Mouse (Mus musculus) CD4-positive helper T cell, adult 2 months (primary cell): ENCODE data around the gene Kcnq5.

Source experiments
- DNase-seq: peaks from one replicate; pipeline ENCODE4 v3.0.0-alpha.2; 2012; ENCODE audit warnings: low read depth, missing footprints, low spot score

Kcnq5 gene

GRCm38 (mm10) chr1:21961251-21962082 lies at the start of gene Kcnq5:
Gene Kcnq5, minus strand, starts transcription at chr1:21961942.
- DNase-seq: peak; percentile 83

DNA sequence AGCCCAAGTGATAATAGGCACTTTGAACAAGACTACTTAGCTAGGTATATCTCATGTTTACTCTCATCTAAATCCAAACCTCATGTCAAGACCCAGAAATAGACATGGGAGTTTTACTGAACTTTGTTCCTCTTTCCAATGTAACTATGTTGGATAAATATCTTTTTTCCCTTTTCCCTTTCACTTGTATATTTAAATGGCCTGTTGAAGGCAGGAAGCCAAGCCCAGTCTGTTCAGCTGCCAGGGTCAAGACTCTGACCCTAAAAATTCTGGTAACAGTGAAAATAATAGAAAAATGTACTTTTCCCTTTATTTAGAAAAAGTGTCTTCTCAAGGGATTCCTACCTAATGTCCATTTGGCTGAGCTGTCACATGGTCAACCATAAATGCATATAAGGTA lies 18.0 kb upstream of the Kcnq5 start:
- DNase-seq: no peak

DNA sequence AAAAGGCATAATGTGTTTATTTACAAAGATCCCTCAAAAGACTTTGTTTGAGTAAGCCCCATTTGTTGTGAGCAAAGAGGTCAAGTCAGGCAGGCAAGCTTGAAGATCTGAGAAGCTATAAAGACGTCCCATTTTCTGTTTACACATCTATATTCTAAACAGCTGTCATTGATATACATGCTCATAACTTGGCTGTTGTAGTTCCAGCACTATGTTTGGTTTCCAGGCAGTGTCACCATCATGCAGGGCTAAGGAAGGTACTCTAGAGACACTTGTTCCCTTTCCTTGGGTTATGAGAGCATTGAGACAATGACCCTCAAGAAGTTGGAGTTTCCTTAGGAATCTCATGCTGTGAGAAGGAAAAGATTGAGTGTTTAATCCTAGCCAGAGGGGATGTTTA lies 17.6 kb upstream of the Kcnq5 start:
- DNase-seq: no peak

DNA sequence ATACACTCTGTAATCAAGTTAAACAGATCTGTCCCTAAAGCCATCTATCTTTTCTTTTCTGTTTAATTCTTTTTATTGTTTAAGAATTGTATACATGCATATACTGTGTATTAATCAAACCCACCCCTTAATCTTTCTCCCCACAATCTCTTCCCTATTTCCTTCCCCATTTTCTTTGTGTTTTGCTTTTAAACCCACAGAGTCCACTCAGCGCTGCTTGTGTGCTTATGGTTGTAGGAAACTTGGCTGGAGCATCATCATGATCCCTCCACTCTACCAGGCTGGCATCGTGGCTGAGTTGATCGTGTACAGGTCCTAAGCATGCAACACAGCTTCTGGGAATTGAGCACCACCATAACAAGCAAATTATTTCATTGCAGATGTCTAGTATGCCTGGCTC lies 12.3 kb upstream of the Kcnq5 start:
- DNase-seq: no peak

GRCm38 (mm10) chr1:21967139-21967538 lies 5.4 kb upstream of the Kcnq5 start:
- peak; percentile 16 for DNase-seq

GRCm38 (mm10) chr1:21962896-21963864 lies 1.4 kb upstream of the Kcnq5 start:
- DNase-seq: peak; percentile 67

- peak; percentile 28 for DNase-seq
These were observed 335 bp upstream of the Kcnq5 start for GRCm38 (mm10) chr1:21962083-21962471.

GRCm38 (mm10) chr1:21960421-21961250 lies 1.1 kb downstream of the Kcnq5 start:
- DNase-seq: peak; percentile 72

DNA sequence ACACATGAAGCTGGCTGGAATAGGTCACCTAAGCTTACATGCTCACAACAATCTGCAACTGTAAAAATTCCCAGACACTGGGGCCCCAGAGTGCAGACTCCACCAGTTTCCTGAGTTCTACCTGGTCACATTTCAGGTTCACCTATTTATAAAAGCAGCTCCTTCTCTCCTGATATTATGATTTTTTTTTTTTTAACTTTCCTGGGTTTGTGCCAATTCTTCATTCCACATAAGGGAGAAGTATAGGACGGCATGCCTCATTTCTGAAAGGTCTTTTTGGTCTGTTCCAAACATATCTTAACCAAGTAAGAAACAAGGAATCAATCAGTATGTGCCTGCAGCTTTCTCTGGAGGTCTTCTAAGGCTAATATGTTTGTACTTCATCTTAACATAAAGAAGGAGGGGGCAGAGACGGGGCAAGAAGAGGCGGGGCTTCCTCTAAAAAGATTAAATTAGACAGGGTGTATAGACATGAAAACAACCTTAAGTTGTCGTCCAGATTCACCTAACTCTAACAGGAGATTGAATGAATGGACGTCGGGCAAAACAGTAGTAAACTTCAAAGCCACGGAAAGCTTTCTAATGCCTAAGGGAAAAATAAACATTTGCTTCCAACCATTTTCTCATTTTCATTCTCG lies 2.0 kb downstream of the Kcnq5 start:
- no peak for DNase-seq

GRCm38 (mm10) chr1:21958013-21958412 lies 3.7 kb downstream of the Kcnq5 start:
- DNase-seq: no peak

DNA sequence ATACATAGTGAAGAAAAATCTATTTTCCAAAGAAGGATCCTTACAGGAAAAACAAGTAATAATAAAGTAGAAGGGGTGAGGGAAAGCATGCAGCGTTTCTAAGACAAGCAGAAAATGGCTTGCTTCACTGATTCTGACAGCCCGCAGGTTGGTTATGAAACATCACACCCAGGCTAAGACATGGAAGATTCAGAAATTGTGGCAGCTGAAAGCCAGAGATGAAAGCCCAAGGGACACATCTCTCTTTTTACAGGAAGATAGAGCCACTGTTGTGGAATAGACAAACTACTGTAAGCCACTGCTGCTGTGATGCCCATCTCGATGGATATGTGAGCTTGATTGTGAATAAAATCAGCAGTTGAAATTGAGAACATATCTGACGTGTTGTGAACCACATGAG lies 20.9 kb downstream of the Kcnq5 start:
- DNase-seq: no peak

- DNase-seq: no peak
These were observed 34.6 kb downstream of the Kcnq5 start for GRCm38 (mm10) chr1:21927182-21927581.

GRCm38 (mm10) chr1:21923293-21923642 lies 38.5 kb downstream of the Kcnq5 start:
- DNase-seq: no peak

DNA sequence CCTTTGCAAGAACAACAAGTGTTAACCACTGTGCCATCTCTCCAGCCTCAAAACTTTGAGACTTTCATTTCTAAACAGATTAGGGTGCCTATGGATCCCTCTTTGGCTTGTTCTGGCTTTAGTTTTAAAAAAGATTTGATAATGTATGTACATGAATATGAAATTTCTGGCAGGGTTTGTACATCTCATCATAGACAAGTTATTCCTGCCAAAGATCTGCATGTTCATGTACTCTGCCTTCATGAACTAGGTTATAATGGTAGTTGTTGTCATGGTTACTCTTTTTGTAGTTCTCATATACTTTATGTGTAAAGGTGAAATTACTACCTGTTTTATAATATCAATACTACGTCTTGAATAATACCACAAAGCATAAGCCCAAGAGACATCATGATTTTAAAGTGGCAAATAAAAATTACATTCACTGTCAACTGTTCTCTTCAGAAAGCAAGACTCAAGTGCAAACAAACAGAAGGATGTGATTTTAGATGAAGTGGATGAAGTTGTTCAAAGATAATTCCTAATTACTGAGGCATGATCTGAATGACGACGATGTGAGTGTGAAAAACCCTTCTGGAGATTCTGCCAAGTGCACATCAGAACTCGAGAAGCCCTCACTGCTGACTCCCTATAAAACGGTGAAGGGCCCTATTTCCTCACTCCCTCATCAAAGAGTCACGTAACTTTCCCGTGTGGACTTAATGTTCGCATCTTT lies 39.0 kb downstream of the Kcnq5 start:
- no peak for DNase-seq

DNA sequence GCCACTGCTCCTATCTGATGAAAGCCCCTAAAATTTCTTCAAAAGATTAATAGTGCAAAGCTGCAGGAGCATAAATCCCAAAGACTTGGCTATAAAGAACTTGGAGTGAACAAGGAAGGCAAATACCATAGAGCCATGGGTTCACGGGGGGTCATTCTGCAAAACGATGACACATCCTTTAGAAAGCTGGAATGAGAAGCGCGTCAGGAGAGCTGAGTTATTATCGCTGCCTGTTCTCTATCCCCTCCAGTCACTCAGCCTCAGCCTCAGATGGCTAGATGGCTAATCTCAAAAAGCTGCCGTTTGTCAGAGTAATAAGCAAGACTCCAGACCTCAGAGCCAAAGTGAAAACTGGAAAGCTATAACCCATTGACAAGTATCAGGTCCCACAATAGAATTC lies 42.5 kb downstream of the Kcnq5 start:
- no peak for DNase-seq

- DNase-seq: no peak
These were observed 65.5 kb downstream of the Kcnq5 start for GRCm38 (mm10) chr1:21896067-21896719.

DNA sequence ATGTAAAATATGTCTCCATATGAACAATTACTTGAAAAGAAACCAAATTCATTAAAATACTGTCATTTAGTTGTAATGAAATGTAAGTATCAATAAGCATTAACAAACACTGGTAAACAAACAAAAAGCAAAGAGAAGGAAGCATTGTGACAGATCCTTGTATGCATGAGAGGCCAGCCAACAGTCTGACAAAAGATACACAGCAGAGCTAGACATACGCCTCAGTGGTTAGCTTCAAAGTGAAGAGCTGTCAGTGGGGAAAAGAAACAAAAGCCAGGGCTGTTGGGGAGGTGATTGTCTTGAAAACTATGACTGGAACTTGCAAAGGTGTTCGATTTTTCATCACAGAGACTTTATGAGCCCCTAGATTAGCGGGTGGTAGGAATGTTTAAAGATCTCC lies 78.0 kb downstream of the Kcnq5 start:
- DNase-seq: no peak

GRCm38 (mm10) chr1:21870889-21871288 lies 90.9 kb downstream of the Kcnq5 start:
- DNase-seq: no peak

GRCm38 (mm10) chr1:21868484-21868883 lies 93.3 kb downstream of the Kcnq5 start:
- DNase-seq: no peak

- no peak for DNase-seq
These were observed 105.3 kb downstream of the Kcnq5 start for GRCm38 (mm10) chr1:21856399-21856798.
